Mouse (Mus musculus): ENCODE data around the gene Sumf1. TPM values are rescaled to one million over a fixed set of nuclear protein-coding genes. Genes with fewer than 3 reads are reported as not detected.

The Sumf1 gene
- total and polyA plus RNA-seq, 3 experiments, result 11.0 to 23.1 (median 14.9) TPM

GRCm38 (mm10) chr6:108142796-108143195, 42.6 kb downstream of the Sumf1 start:
- no peaks in the 10 kb centered on the region for H3K9me3 ChIP-seq (replicated peaks; ENCODE audit: low read length)
- peaks cover 27 to 68% of the 10 kb centered on the region in 2 experiments for H3K36me3 ChIP-seq (replicated peaks in 1 of 2; ENCODE audit: control insufficient read depth in 1 of 2, insufficient read depth in 1 of 2, low read length in 1 of 2)
- H3K79me2 ChIP-seq (replicated peaks; ENCODE audit: control insufficient read depth, extremely low read depth, insufficient read depth, poor library complexity, severe bottlenecking), result no peaks in the 10 kb centered on the region
- H3K27ac ChIP-seq (ENCODE audit: insufficient read depth, low read depth), result no peak overlapping the region
- no peak for DNase-seq (ENCODE audit: extremely low read depth)
- dilution Hi-C loops (cut with MboI; ENCODE audit: extremely low pct_ligation_motif_present, extremely low pct_unique_long_range_greater_than_20kb, low sequenced_read_pairs) (no loop called here), in situ Hi-C loops (cut with MboI; ENCODE audit: low pct_ligation_motif_present, low pct_unique_long_range_greater_than_20kb, low sequenced_read_pairs) (no loop called here)
- H3K27me3 ChIP-seq (replicated peaks), result no peaks in the 10 kb centered on the region
- H3K4me3 ChIP-seq (replicated peaks in 1 of 3; ENCODE audit: low read depth in 2 of 3, low read length in 2 of 3, poor library complexity in 1 of 3), result no peak overlapping the region
- no peak overlapping the region for H3K4me2 ChIP-seq (ENCODE audit: insufficient read depth, low read depth, poor library complexity, severe bottlenecking)
- peaks cover 4 to 11% of the 10 kb centered on the region in 2 experiments; a peak in 3 of 4 replicates for H3K4me1 ChIP-seq (ENCODE audit: control insufficient read depth in 1 of 2, insufficient read depth in 2 of 2)
- TF ChIP-seq E2F4 (IDR thresholded peaks at IDR 0.05; ENCODE audit: insufficient replicate concordance, low read depth, low read length), result no peak
- no peak for TF ChIP-seq USF1 (IDR thresholded peaks at IDR 0.05; ENCODE audit: low read depth, low read length)
- no peak for TF ChIP-seq ZNF384 (IDR thresholded peaks at IDR 0.05; ENCODE audit: low read depth, low read length)
- no peak for TF ChIP-seq ZMIZ1 (IDR thresholded peaks at IDR 0.05; ENCODE audit: low read depth, low read length)
- TF ChIP-seq CHD1 (IDR thresholded peaks at IDR 0.05; ENCODE audit: low read depth, low read length), result no peak
- no peak for TF ChIP-seq CTCF (conservative IDR thresholded peaks at IDR 0.05 in 1 of 2, IDR thresholded peaks at IDR 0.05 in 1 of 2; ENCODE audit: low read depth in 2 of 2, low read length in 2 of 2)
- no peak for TF ChIP-seq TBP (conservative IDR thresholded peaks at IDR 0.05; ENCODE audit: low read depth, low read length)
- no peak for TF ChIP-seq KAT2A (IDR thresholded peaks at IDR 0.05; ENCODE audit: insufficient replicate concordance, low read length)
- TF ChIP-seq NRF1 (IDR thresholded peaks at IDR 0.05; ENCODE audit: low read depth, low read length), result no peak
- no peak for TF ChIP-seq NELFE (IDR thresholded peaks at IDR 0.05; ENCODE audit: low read depth, low read length)
- TF ChIP-seq JUND (conservative IDR thresholded peaks at IDR 0.05; ENCODE audit: low read depth, low read length), result no peak
- no peak for TF ChIP-seq POLR2A (IDR thresholded peaks at IDR 0.05; ENCODE audit: low read depth, low read length)
- no peak for TF ChIP-seq BHLHE40 (IDR thresholded peaks at IDR 0.05; ENCODE audit: low read depth, low read length)
- no peak for TF ChIP-seq TCF12 (IDR thresholded peaks at IDR 0.05; ENCODE audit: low read depth, low read length)
- no peak for TF ChIP-seq MYC (IDR thresholded peaks at IDR 0.05; ENCODE audit: low read depth, low read length)
- TF ChIP-seq IRF4 (IDR thresholded peaks at IDR 0.05; ENCODE audit: low read depth, low read length), result no peak
- no peak for TF ChIP-seq MAZ (IDR thresholded peaks at IDR 0.05; ENCODE audit: low read depth, low read length)
- no peak for TF ChIP-seq ZC3H11A (IDR thresholded peaks at IDR 0.05; ENCODE audit: low read depth, low read length)
- no peak overlapping the region for H3K9ac ChIP-seq (ENCODE audit: insufficient read depth, low read depth)

GRCm38 (mm10) chr6:108140722-108141490, 44.5 kb downstream of the Sumf1 start:
- peaks cover 22 to 61% of the 10 kb centered on the region in 2 experiments for H3K36me3 ChIP-seq (replicated peaks in 1 of 2; ENCODE audit: control insufficient read depth in 1 of 2, insufficient read depth in 1 of 2, low read length in 1 of 2)
- H3K79me2 ChIP-seq (replicated peaks; ENCODE audit: control insufficient read depth, extremely low read depth, insufficient read depth, poor library complexity, severe bottlenecking), result no peaks in the 10 kb centered on the region
- dilution Hi-C loops (cut with MboI; ENCODE audit: extremely low pct_ligation_motif_present, extremely low pct_unique_long_range_greater_than_20kb, low sequenced_read_pairs) (no loop called here), in situ Hi-C loops (cut with MboI; ENCODE audit: low pct_ligation_motif_present, low pct_unique_long_range_greater_than_20kb, low sequenced_read_pairs) (no loop called here)
- H3K4me3 ChIP-seq (replicated peaks in 1 of 3; ENCODE audit: low read depth in 2 of 3, low read length in 2 of 3, poor library complexity in 1 of 3), result no peak overlapping the region
- no peak overlapping the region for H3K27ac ChIP-seq (ENCODE audit: insufficient read depth, low read depth)
- DNase-seq (ENCODE audit: extremely low read depth), result no peak
- no peak overlapping the region for H3K9ac ChIP-seq (ENCODE audit: insufficient read depth, low read depth)
- TF ChIP-seq UBTF (IDR thresholded peaks at IDR 0.05; ENCODE audit: low read depth, low read length), result no peak
- no peak for TF ChIP-seq CHD1 (IDR thresholded peaks at IDR 0.05; ENCODE audit: low read depth, low read length)
- TF ChIP-seq HCFC1 (IDR thresholded peaks at IDR 0.05; ENCODE audit: low read depth, low read length), result no peak
- TF ChIP-seq RAD21 (IDR thresholded peaks at IDR 0.05; ENCODE audit: low read depth, low read length), result no peak
- TF ChIP-seq ZNF384 (IDR thresholded peaks at IDR 0.05; ENCODE audit: low read depth, low read length), result no peak
- TF ChIP-seq PAX5 (IDR thresholded peaks at IDR 0.05; ENCODE audit: low read length), result no peak
- no peak for TF ChIP-seq GABPA (IDR thresholded peaks at IDR 0.05; ENCODE audit: insufficient replicate concordance, low read depth, low read length)
- no peak for TF ChIP-seq ZKSCAN1 (IDR thresholded peaks at IDR 0.05; ENCODE audit: borderline replicate concordance, low read depth, low read length)
- no peak for TF ChIP-seq BHLHE40 (IDR thresholded peaks at IDR 0.05; ENCODE audit: low read depth, low read length)
- TF ChIP-seq MAX (IDR thresholded peaks at IDR 0.05; ENCODE audit: low read length), result no peak
- H3K4me2 ChIP-seq (ENCODE audit: insufficient read depth, low read depth, poor library complexity, severe bottlenecking), result no peak overlapping the region
- H3K4me1 ChIP-seq (ENCODE audit: control insufficient read depth in 1 of 2, insufficient read depth in 2 of 2), result peaks cover under 1 to 1% of the 10 kb centered on the region in 2 experiments; a peak in 1 of 4 replicates
- H3K9me3 ChIP-seq (replicated peaks; ENCODE audit: low read length), result no peaks in the 10 kb centered on the region
- no peaks in the 10 kb centered on the region for H3K27me3 ChIP-seq (replicated peaks)

Data from CH12.LX (cell line).